Mouse (Mus musculus) common myeloid progenitor, adult 5-6 weeks (primary cell): Measurements from ENCODE around the gene Pdgfa. TPM values are rescaled to one million over a fixed set of nuclear protein-coding genes. Genes with fewer than 3 reads are reported as not detected.
A peak's percentile ranks its signal among the peaks of the same experiment; 100 is the strongest.

ENCODE experiments used
- ATAC-seq: replicated peaks from 2 replicates; pipeline ENCODE4 v1.8.0; 2016; ENCODE audit warnings: low read depth, mild to moderate bottlenecking, moderate TSS enrichment, inconsistent platforms; ENCODE audit not compliant: poor library complexity, severe bottlenecking
- total RNA-seq: library from RNA; stranded (forward); fragments of 200-1000, 187-1606 nt; gene quantifications from 2 replicates; pipeline ENCODE4 v1.2.3, GENCODE M21; 2017

The Pdgfa gene
- 1.1 TPM in 1 of 2 replicates, not detected in the other for total RNA-seq

DNA sequence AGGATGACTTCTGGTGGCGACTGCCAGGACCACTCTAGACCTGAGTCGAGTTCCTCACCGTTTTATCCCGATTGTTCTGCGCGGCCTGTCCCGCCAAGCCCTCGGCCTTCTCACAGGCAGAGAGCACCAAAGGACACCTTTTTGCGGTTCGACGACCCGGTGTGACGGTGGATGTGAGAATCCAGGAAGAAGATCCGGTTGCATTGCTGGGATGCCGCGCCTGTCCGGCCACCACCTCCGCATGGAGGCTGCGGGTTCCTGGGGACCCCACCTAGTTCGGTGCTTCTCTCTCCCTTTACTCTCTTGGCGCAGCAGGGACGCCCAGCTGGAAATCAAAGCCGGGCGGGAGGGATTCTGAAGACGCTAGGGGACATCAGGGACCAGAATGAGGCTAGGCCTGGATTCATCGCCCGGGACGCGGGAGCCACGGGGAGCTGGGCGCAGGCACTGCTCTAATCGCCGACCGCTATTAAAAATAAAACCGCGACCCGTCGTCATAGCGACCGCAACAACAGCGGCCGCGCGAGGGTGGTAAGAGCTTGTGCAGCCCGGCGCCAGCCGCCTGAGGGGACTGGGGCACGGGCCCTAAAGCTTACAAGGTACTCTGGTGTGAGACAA is at the start of gene Pdgfa:
Pdgfa (minus strand) TSS at position 200 of the 618 bp plus-strand sequence.
- ATAC-seq, result peak; percentile 69

DNA sequence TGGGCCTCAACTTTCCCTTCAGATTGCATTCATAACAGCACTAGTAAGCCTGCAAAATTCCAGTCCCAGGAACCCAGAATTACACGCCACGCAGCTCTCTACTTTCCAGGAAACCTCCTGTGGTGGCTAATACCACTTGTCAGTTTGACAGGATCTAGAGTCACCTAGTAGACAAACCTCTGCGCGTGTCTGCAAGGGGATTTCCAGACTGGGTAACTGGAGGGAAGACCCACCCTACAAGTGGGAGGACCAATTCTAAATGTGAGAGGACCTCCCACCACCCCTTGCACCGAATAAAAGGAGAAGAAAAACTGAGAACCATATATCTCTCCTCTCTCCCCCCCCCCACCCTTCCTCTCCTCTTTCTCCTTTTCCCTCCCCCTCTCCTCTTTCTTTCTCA is 49.5 kb upstream of the Pdgfa start:
- no peak for ATAC-seq

DNA sequence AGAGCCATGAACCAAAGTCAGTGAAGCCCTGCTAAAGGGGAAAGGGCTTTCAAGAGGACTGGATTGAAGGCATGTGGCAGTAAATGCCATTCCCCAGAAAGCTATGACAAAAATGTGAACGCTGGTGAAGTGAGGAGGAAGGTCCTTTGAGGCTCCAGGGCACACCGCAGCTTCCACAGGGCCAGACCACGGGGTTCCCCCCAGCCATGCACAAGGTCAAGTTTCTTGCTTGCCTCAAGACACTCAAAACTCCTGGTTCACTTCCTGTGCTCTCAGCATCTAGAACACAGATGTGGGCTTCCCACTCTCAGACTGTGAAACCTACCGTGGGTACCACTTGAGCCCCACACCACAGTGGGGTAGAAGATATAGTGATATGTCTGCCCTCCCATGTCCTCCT is 46.4 kb upstream of the Pdgfa start:
- no peak for ATAC-seq

DNA sequence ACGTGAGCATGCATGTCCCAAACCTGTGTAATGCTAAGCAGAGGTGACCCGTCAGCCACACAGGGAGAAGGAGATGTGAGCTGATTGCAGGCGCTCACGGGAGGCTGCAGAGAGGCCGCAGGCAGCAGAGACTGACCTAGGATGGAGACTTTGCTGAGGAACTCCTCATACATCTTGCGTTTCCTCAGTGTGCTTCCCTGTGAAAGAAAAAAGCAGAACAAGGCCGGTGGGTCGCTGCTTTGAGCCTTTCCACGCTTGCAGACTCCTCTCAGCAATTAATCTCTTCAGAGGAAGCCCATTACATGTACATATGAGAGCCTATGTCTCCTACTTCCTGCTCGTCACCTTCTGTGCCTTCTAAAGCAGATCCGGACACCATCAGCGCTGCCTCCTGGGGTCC is 45.1 kb upstream of the Pdgfa start:
- ATAC-seq, result peak; percentile 78

DNA sequence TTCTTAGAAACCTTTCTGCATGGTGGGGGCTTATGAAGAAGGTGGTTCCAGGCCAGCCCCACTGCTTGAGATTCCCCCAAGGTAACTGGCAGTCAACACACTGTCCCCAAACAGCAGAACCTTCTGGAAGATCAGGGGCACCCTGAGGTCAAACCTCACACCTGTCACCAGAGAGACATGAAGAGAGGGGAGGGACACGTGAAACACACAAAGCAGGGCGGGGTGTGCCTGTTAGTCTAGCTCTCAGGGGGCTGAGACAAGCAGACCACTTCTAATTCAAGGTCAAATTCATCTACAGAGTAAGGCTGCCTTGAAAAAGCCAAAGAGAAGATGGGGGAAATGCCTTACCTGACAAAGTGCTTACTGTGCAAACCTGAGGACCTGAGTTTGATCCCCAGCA is 38.0 kb upstream of the Pdgfa start:
- ATAC-seq, result no peak

DNA sequence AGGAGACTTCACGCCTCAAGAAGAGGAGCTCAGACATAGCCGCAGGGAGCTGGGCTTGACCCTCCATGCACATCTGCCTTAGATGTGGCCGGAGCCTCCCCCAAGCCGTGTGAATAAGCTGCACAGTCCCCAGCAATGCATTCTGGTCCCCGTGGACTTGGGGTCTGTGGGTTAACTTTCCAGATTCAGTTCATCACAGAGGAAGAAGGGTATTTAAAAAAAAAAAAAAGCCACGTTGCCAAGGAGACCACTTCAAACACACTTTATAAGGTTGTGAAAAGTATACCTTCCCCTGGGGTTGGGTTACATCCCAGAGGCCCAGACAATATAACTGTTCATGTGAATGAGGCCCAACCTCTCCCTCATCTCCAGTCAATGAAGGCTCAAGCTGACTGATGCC is 37.6 kb upstream of the Pdgfa start:
- ATAC-seq, result no peak

- no peak for ATAC-seq
Measured at GRCm38 (mm10) chr5:139033406-139034317, 36.5 kb upstream of the Pdgfa start.

- ATAC-seq, result no peak
Measured at GRCm38 (mm10) chr5:139027603-139028002, 30.4 kb upstream of the Pdgfa start.

DNA sequence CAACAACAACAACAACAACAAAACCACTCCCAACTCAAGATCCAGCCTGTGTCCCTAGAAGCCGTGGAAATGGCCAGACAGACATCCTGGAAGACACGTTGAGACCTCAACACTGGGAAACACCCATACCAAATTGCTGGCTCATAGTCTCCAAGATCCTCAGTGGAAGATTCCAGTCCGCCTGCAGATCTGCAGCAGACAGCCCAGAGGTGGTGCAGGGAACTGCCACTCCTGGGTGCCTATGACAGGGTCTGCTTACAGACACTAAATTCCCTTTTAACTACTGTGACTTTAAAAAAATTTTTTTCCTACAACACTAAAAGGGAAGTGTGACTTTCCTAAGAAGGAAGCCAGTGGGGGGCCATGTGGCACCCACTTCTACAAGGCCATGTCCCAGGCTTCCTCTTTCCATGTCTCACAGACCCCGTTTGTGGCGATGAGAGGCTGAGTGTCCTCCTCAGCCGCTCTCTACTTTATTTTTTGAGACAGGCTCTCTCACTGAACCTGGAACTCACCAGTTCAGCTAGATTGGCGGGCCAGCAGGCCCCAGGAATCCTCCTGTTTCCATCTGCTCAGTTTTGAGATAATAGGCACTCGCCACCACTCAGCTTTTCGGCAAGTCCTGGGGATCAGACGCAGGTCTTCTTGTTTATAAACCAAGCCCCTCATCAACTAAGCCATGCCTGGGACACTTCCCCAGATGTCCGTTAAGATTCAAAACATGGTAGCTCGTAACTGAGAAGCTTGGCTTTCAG is 27.4 kb upstream of the Pdgfa start:
- peak; percentile 88 for ATAC-seq

GRCm38 (mm10) chr5:139020595-139020994 is 23.4 kb upstream of the Pdgfa start:
- no peak for ATAC-seq

- peak; percentile 39 for ATAC-seq
Measured at GRCm38 (mm10) chr5:139017371-139018124, 20.4 kb upstream of the Pdgfa start.

GRCm38 (mm10) chr5:139015097-139015496 is 17.9 kb upstream of the Pdgfa start:
- peak; percentile 71 for ATAC-seq

GRCm38 (mm10) chr5:139010649-139011048 is 13.5 kb upstream of the Pdgfa start:
- no peak for ATAC-seq

DNA sequence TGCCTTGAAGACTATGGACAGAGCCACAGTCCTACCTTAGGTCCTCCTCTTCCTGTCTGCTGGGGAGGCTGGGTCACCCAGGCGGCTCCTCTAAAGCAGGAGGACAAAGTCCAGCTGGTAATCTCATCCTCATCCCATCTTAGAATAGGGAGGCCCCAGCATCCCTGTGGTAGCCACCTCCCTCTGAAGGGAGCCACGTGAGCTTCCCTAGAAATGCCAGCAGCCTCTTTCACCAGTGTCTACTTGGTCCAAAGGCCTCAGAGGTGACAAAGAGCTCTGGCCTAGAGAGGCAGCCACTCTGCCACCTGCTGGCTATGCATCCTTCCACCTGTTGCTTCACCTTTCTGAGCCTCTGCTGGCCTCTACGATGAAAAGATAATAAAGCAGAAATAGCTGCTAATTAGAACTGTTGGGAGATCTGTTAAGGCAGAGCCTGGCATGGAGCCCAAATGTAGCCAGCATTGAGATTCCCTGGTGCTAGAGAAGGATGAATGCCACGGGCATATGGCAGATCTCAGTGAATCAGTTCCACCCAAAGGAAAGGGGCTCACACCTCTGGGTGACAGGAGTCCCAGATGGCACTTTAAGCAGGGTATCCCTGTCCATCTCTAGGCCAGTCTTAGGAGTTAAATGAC is 10.1 kb upstream of the Pdgfa start:
- ATAC-seq, result no peak

GRCm38 (mm10) chr5:139004588-139004987 is 7.4 kb upstream of the Pdgfa start:
- no peak for ATAC-seq

GRCm38 (mm10) chr5:138999716-139000115 is 2.5 kb upstream of the Pdgfa start:
- no peak for ATAC-seq

DNA sequence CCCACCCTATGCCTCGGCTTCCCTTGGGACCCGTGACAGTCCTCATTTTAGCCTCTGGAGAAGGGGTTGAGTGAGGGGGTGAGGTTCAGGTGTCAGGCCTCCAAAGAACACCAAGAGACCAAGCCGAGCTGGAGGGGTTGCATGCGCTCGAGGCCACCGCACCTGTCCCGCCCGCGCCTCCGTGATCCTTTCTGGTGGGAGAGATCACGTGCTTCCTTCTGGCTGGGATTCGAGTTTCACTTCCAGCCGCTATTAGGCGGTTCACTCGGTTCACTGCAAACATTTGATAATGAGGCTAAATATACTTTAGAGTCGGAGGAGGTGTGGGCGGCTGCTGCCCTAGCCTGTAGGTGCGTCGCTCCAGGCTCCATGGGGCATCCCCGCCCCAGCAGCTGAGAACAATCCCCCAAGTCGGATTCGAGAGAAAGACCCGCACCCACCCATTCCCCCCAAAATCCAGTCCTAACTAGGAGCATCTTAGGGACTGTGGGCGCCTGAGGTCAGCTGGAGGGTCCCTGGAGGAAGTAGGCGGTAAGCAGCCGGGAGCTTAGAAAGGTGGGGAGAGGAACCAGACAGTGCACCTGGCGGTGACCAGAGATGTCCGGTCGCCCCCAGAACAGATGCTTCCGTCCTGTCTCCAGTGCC is 888 bp upstream of the Pdgfa start:
- 0 out of 2 replicates have a peak, but pooled peaks have one; percentile 2 for ATAC-seq

DNA sequence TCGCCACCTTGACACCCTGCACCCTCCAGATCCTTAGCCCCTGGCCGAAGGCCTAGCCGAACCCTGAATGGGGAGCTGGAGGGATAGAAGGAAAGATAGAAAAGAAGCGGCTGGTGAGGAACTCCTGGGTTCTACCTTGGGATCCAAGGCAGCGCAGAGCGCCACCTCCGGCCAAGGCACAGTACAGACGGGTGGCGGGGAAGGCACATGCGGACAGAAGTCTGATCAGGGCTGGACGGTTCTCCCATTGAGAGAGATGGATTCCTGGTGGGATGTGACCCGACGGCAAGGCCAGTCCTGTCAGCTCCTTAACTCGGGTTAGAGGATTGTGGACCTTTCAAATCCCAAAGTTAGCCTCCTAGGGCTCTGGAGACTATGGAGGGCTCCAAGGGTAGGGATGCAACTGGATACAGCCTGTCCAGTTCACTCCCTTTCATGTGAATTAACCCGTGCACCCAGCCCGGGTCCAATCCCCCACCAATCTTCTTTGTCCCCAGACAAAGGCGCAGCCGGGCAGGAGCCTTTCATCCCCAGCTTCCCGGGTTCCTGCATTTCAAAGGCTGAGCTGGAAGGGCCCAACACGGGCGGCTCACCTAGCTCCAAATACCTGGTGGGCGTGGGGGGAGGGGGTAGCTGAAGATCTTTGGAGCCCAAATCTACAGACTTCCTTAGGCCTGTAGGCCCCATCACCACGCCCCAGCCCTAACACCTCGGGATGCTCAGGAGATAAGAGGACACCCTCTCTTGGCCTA is 672 bp downstream of the Pdgfa start:
- no peak for ATAC-seq
